Mouse (Mus musculus) hindlimb bud, embryonic 11.5 days (tissue): Measurements from ENCODE around the gene Fap.

ENCODE experiments used
- DNase-seq: peaks from one replicate; pipeline ENCODE4 v3.0.0-alpha.2; 2012; ENCODE audit warnings: low read depth, low spot score; ENCODE audit errors: extremely low spot score

The Fap gene

DNA sequence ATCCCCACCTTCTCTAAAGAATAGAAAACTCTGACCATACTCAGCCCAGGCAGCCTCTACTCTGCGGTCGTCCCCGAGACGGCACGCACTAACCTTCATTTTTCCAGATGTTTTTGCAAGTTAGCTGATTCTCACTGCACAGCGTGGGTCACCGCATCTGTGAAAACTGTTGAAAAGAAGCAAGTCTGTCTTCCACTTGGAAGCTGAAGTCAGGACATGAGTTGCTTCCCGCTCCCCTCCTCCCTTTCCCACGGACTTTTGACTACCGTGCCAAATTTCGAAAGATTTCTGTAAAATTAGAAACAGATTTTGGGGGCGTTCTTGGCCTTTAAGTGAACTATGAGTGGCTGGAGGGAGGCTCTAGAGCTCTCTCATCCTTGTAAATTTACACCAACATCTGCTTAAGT lies at the start of gene Fap:
Gene Fap (minus strand): TSS at position 323 of the 407 bp plus-strand sequence.
- peak; percentile 46 for DNase-seq

DNA sequence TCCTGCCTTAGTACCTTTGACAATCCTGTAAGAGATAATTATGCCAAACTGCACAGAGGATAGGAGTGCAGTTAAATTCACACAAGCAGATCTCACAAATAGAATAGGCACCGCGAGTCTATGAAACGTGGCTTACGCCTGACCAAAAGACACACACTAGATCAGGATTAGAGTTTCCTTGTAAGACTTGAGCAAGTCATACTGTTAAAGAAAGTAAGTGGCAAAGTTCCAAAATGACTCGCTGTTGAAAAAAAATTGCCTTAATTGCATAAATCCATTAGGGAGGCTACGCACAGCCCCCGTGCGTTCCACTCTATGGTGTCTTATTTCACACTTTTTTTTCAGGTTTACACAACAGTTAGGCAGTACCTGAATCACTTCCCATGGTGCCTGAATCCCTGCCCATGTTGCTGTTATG lies 49.2 kb upstream of the Fap start:
- DNase-seq, result no peak

DNA sequence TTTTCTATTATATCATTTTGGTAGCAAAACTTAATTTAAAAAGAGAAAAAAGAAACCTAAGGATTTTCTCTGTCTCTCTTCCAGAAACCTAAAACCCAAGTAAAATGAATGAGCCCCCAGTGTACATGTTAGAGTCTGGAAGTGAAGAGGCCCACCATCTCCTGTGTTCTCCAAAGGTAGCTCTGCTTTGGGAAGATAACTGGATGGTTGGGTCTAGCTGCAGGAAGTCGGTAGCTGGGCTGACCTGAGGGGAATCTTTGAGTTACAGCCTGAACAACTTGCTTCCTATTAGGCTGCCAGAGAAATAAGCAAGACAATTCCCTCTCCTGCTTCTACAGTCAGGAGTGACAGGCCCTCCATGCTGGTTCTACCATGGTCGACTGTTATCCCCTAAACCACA lies 45.8 kb upstream of the Fap start:
- no peak for DNase-seq

DNA sequence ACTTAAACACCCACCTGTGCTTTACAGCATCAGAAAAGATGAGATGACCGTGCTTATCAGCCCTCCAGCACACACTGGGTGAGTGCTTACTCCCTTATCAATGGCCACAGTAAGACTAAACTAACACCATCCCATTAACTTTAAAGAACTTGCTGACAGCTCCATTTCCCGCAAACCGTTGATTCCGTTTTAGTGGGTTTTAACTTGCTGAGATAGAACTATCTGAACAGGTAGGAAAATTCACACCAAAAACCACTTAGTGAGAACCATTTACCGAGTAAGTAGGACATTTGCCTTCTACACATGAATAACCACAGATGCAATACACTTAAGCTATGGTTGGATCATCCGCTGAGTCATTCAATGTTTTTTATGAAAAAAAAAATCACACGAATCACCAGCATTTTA lies 45.1 kb upstream of the Fap start:
- DNase-seq, result no peak

DNA sequence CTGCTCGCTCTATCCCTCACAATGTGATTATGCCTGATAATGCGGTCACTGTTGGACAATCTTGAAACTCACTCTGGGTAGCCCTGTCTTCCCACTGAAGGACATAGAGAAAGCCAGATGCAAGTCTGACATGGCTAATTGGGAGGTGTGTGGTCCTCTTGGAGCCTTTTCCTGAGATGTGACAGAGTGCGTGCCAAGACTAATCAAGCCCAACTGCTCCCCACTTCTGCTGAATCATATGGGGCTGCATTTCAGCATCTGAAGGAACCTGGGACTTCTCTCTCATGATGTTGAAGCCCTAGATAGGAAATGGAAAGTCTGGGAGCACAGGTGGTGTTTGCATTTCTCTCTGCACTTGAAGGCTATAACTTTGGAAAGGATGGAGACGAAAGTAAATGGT lies 39.3 kb upstream of the Fap start:
- DNase-seq, result no peak

DNA sequence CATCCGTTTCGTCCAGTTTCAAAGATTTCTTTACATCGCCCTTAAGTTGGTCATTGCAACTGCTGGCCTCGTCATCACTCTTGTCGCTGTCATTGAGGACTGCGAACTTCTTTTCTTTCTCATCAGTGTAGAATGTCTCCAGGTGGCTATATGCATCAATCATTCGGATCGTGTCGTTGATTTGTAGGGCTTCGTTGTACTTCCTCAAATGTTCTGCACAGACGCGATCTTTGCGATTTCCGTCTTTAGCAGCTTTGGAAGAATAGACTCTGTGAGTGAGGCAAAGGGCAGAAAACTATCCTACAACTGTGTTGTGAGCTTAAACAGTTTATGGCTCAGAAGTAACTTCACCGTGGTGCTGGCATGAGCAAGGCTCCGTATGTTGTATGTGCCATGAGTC lies 32.3 kb upstream of the Fap start:
- DNase-seq, result no peak

DNA sequence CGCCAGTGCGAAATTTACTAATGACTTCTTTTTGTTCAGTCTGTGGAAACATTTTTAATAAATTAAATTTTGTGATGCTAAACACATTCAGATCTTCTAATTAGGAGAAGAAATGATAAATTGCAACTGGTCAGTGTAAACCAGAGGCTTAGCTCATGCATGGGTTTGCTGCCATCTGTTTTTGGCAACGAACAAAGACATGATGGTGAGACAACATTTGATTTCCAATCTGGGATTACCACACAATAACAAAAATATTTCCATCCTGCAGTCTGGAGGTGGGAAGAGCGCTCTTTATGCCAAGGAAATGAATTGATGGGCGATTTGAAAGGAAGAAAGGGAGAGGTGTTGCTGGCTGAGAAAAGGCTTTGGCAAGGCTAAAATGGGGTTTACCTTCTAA lies 29.7 kb upstream of the Fap start:
- no peak for DNase-seq

DNA sequence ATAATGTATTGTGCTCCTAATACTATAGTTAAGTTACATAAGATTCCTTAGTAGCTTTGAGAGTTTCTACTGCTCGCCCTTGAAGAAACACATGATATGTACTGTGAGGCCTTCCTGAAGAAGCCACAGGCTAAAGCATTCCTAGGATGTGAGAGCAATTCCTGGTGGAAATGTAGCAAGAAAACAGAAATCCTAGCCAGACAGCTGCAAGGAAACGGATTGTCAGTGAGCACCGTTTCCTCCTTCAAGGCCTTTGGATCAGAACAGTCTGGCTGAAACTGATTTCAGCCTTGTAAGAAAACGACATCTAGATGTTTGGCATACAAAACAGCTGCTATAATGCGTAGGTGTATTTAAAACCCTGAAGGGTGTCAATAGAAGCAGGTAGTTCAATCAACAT lies 22.7 kb upstream of the Fap start:
- no peak for DNase-seq

DNA sequence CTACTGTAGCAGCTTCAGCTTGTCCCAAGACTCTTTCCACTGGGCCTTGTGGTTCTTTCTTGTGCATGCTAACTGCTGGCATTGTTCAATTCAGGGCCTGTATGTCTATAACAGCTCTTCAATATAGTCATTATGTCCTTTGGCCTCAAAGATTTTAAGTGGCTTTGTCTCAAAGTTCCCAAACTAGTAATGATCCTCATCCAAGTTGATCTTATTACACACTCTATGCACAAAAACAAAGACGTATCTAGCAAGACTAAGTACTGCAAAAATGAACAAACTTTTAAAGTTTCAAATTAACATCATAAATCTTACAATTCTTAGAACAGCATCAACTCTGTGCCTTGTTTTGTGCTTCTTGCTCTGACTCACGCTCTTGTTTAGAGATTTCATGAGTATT lies 20.6 kb upstream of the Fap start:
- DNase-seq, result no peak

DNA sequence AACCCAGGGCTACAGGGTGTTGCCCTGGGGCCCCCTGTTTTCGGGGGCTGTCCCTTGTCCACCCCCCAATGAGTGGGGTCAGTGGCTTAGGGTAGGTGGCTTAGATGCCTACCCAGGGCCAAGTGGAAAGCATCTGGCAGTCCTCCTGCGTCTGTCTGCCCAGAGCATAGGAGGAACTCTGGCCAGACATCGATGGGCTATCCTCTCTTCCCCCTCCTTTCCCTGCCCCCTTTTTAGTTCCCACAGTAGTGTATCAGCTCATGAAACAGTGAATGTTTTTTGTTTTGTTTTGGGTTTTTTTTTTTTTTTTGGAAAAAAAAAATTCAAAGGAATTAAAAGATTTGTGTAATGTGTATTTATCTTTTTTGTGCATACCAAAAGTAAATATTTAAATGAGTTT lies 17.7 kb upstream of the Fap start:
- DNase-seq, result no peak

DNA sequence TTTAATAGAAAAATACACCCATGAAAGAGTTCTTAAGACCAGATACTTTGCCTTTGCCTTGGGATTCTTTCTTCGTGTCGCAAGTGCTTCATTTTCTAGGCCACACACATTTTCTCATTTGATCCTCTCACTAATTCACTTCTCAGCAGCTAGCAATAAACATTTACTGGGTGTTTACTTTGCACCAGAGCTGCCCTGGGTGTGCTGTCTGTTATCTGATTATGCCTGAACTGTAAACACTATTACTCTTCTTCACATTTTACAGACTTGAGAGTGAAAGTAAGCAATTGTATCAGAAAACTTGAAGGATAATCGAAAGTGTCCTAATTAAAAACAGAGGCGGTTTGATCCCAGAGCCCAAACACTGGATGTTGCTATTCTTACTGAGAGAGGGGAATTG lies 15.5 kb upstream of the Fap start:
- no peak for DNase-seq

DNA sequence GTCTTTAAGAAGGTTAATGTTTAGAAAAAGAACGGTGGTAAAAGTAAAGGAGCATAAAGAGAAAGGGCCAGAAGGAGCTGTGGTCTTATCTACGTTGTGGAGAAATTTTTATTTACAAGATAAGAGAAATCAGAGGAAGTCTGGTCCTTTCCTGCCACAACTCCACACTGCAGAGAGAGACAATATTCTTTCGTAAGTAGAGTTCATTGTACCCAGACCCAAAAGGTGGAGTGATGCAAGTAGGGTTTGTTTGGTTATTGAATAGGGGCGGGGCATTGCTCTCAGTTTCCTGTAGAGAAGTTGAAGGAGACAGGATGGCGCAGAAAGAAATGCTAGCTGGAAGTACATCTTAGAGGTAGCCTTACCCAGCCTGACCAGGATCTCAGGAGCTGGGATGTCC lies 11.9 kb upstream of the Fap start:
- DNase-seq, result no peak

DNA sequence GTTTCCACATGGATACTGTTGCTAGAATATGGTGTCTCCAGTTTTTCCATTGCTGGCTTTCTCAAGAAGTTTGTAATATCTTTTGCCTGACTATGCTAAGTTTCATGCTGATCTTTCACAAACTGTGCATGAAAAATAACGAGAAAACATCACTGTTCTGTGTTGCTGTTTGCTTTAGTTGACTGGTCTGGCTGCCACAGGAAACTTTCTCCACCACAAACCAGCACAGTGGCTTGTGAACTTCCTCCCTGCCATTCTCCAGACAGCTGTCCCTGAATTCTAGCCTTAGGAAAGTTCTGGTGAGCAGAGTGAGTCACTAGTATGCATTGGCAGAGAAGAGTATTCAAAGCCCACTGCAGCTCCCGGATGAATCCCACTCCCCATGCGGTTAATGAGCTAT lies 1.1 kb upstream of the Fap start:
- DNase-seq, result no peak

DNA sequence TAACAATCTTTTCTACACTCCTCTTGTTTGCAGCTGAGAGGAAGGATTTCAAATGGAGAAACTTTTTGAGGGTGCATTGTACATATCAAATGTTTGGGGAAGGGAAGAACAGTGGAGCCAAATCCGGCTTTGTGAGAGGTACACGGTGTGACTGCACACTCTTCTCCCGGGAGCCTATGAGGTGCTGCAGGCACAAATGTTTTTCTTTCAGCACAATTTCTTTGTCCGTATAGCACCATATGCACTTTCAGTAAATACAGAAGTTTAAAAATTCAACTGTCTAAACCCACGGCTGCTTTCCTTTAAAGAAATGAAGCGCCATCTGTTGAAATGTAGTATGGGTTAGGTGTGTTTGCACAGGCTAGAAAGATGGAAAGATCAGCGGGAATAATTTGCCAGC lies 375 bp upstream of the Fap start:
- DNase-seq, result no peak

DNA sequence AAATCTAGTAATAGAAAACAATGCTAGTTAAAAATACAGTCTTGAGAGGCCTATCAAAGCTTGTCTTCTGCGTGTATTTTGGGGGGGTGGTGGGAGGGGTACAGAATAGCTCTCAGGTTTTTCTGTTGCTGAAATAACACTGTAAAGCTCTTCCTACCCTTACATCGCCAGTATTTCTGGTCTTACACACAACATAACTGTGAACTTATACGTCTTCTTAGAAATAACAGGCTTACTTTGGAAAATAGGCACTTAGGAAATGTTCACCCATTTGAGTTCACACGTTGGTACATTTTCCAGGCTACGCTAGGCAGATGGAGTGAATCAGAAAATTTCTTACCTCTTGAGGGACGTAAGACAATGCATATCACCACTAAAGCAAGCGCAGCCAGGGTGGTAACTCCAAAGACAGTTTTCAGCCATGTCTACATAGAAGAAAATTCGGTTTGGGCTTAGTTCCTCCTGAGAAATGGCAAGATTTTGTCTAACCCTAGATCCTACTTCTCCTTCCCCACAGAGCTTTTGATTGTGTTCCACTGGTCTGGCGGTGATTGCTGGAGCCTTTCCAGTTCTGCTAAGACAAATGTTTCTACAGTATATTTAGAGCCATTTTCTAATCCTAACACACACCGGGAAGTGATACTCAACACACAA lies 649 bp downstream of the Fap start:
- DNase-seq, result no peak

DNA sequence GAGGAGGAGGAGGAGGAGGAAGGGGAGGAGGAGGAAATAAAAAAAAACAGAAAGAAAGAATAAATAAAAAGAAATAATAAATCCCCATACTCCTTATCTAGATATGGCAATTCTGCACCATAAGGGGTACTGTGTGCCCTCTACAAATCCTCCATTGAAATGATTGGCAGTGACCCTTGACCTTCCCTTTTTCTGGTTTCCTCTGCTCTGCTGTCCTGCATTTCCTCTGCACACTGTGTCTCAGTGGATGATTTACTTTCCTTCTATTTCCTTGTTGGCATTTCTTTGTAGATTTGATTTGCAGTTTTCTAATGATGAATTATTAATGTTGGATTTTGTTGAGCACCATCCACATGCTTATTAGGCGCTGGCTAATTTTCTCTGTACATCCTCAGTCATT lies 9.2 kb downstream of the Fap start:
- DNase-seq, result no peak

DNA sequence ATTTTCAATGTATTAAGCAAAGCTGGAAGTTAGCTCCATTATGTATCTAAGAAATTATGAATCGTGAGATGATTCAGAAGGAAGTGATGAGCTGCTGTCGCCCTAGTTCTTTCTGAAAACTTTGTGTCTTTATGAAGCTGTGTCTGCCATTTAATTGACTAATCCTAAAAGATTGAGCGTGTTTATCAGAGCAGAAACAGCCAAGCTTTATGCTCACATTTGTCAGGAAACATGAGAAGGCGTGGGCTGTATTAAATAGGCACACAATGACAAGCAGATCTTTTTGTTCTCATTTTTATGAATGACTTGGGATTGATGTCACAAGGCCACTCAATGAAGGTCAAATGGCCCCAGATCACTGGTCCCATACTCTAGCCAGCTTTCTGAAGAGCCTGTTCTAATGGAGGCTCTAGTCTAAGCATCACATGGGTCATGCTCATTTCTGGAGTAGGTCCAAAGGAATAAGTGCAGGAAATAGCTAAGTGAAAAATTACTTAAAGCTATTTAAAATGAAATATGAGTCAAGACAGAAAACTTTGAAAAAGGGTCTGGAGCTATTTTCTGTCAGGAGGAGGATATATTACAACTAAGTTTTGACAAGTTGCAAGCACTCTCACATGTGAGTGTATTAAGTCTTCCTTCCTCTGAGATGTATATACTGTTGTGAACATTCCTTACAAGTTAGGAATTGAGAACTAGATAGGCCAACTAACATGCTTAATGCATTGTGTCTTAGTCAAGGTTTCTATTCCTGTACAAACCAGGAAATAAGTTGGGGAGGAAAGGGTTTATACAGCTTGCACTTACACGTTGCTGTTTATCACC lies 11.0 kb downstream of the Fap start:
- DNase-seq, result no peak

DNA sequence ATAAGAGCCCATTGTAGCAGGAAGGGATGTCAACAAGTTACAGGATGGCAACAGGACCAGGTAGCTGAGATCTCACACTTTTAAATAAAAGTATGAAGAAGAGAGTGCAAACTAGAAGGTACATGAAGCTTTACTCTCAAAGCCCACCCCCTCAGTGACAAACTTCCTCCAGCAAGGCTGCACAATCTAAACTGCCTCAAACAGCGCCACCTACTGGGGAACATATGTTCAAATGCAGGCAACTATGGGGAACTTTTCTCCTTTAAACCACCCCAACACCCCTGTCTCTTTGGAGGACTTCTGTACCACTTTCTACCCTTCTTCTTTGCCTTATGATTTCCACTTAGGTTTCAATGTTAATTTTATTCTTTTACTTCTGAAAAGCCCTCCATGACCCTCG lies 16.5 kb downstream of the Fap start:
- DNase-seq, result no peak

DNA sequence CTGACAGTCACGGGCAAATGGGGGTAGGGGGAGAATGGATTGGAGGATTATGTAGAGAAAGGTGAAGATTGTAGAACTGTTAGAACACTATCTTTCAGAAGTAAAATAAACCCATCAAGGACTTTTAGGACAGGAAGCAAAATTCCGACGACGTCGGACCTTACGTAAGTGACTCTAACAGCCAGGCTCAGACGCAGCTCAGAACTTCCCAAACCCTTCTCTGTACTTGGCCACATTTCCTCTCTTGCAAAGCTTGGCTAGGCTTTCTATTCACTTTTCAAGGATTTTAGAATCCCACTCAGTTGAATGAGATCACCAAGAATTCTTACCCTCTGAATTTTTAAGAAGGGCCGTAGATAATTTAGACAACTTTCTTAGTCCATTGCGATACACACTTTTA lies 17.5 kb downstream of the Fap start:
- DNase-seq, result no peak

DNA sequence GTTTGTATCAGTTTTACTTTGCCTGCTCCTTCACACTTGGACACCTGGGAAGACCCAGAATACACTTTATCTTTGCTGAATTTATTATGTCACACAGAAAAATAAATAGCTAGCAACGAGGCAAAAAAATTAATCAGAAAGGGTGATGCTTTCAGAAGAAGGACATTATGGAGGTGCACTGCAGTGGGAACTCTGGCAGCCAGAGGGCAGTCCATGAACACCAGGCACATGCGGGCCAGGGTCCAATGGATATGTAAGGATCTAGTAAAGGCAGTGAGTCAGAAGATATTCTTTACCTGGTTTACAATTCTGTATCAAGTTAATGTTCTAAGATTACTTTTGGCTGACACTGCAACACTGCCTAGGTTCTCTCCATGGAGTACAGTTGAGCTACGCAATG lies 24.2 kb downstream of the Fap start:
- DNase-seq, result no peak

DNA sequence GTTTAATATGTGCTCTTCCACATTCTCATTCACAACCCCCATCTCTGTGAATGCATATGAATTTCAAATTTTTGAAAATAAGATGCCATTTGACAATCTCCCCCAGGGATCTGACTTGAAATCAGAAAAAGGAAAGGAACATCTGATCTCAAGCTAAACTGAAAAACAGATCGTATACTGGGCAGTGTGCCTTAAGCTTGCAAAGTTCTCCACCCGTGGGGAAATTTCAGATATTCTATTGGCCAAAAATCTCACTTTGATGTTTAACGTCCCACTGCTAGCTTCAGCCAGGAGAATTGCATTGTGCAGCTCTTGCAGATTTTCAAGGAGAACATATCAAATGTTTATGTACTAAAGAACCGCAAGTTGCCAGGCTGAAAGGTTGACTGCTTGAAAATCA lies 24.7 kb downstream of the Fap start:
- no peak for DNase-seq

DNA sequence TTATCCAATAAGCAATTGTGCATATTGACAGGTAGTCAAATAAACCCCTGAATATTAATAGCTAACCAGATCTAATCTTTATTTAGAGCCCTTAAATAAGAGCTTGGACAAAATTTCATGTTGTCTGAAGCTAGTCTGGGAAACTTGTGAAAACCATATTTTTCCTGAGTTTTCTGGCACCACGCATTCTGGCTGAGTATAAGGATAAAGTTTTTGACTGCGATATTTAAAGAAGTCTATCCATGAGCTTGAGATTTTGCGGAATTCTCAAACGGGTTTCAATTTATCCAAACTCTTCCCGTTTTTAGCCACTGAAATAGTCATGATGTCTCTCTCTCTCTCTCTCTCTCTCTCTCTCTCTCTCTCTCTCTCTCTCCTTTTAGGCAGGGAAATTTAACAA lies 25.8 kb downstream of the Fap start:
- no peak for DNase-seq

DNA sequence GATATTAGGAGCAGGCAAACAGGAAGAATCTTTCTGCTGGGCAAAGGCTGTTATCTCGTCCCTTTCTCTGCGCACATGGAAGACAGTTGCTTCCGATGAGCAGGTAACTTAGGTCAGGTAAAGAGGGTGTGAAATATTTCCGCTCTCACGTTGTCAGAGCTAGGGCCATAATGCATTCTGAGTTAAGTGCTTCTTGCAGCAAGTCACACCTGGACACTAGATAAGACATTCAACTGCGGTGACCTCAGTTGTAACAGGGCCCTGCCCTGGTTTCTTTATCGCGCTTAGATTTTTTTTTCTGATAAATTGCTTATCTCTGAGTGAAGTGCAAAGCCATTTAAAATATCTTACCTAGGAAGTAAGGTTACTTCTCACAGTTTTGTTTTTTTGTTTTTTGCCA lies 38.4 kb downstream of the Fap start:
- DNase-seq, result no peak
